Mouse (Mus musculus) bone marrow, adult 2 months (tissue): ENCODE results near the gene Glt6d1. TPM values are rescaled to one million over a fixed set of nuclear protein-coding genes. Genes with fewer than 3 reads are reported as not detected.

Source experiments
- H3K27ac ChIP-seq: fragments of 200-500 bp; 2 replicates; pipeline ENCODE4 v1.5.1; 2012; ENCODE audit warnings: low read depth, mild to moderate bottlenecking, control low read depth, inconsistent platforms, low read length; ENCODE audit not compliant: control insufficient read depth, poor library complexity, insufficient read depth
- H3K4me1 ChIP-seq: fragments of 200-500 bp; 2 replicates; pipeline ENCODE4 v1.6.1; 2011; ENCODE audit warnings: low read length; ENCODE audit not compliant: control insufficient read depth, insufficient read depth
- H3K4me3 ChIP-seq: fragments of 200-500 bp; replicated peaks from 2 replicates; pipeline ENCODE3; 2011; ENCODE audit warnings: mild to moderate bottlenecking, low read depth, low read length, control low read depth; ENCODE audit not compliant: control insufficient read depth
- CTCF ChIP-seq: fragments of 200-500 bp; IDR thresholded peaks from 2 replicates; pipeline ENCODE4 v1.5.1; 2011; ENCODE audit warnings: low read length, control low read depth; ENCODE audit not compliant: control insufficient read depth, insufficient read depth
- POLR2A ChIP-seq: fragments of 200-500 bp; IDR thresholded peaks from 2 replicates; pipeline ENCODE4 v1.6.1; 2011; ENCODE audit warnings: low read depth, mild to moderate bottlenecking, control low read depth, low read length, borderline replicate concordance; ENCODE audit not compliant: control insufficient read depth
- whole genome bisulfite sequencing: fragments of 180-500 bp; shearing (Covaris S2); methylation state at CpG from one replicate; pipeline ENCODE4 v1.1.7; 2018; 5-methylcytosine and 5-hydroxymethylcytosine counted together
- polyA plus RNA-seq: library from polyadenylated mRNA; stranded (reverse); fragments of >200 nt; gene quantifications from 2 replicates; pipeline ENCODE4 v1.2.4, GENCODE M21; 2011; ENCODE audit warnings: low replicate concordance; ENCODE audit not compliant: missing spikeins, insufficient read depth, insufficient read length

The Glt6d1 gene
- polyA plus RNA-seq, 1 experiment = not detected

- WGBS = 49% methylated on average over 4 of the region's 4 CpGs
Measured at GRCm38 (mm10) chr2:25780921-25781320, 34.7 kb downstream of the Glt6d1 start.

GRCm38 (mm10) chr2:25779076-25779475 is 36.6 kb downstream of the Glt6d1 start:
- TF ChIP-seq POLR2A (no peak), CTCF (no peak)
- 81% methylated on average over 9 of the region's 9 CpGs for WGBS
- Histone ChIP-seq H3K4me3 (no peak overlapping the region), H3K4me1 (no peaks in the 10 kb centered on the region), H3K27ac (no peak overlapping the region)

More at GRCm38 (mm10) chr2:25780921-25781320, 34.7 kb downstream of the Glt6d1 start:
- Histone ChIP-seq H3K4me3 (no peak overlapping the region), H3K4me1 (no peaks in the 10 kb centered on the region), H3K27ac (no peak overlapping the region)
- TF ChIP-seq CTCF = no peak

GRCm38 (mm10) chr2:25776717-25777116 is 38.9 kb downstream of the Glt6d1 start, which contains the start of gene Lcn11:
Lcn11 (plus strand) TSS chr2:25777017.
- no peak within 1 kb of the TSS for H3K4me3 ChIP-seq
- TF ChIP-seq POLR2A (no peak), CTCF (no peak)
- 80% methylated on average over 1 of the region's 1 CpGs for WGBS

GRCm38 (mm10) chr2:25775991-25776390 is 39.7 kb downstream of the Glt6d1 start:
- no peak for TF ChIP-seq POLR2A
- 62% methylated on average over 3 of the region's 3 CpGs for WGBS
- Histone ChIP-seq H3K4me3 (no peak overlapping the region), H3K27ac (no peak overlapping the region), H3K4me1 (no peaks in the 10 kb centered on the region)

More at GRCm38 (mm10) chr2:25776717-25777116, 38.9 kb downstream of the Glt6d1 start, which contains the start of gene Lcn11:
- no peaks in the 10 kb centered on the region for H3K4me1 ChIP-seq
- no peak within 1 kb of the TSS for H3K27ac ChIP-seq

GRCm38 (mm10) chr2:25774640-25775039 is 41.0 kb downstream of the Glt6d1 start:
- H3K4me1 ChIP-seq = no peaks in the 10 kb centered on the region
- no peak overlapping the region for H3K27ac ChIP-seq
- WGBS = 52% methylated on average over 2 of the region's 2 CpGs
- no peak overlapping the region for H3K4me3 ChIP-seq
- no peak for TF ChIP-seq CTCF
- TF ChIP-seq POLR2A = no peak

GRCm38 (mm10) chr2:25773507-25773906 is 42.1 kb downstream of the Glt6d1 start:
- no peaks in the 10 kb centered on the region for H3K4me1 ChIP-seq
- H3K27ac ChIP-seq = no peak overlapping the region
- 77% methylated on average over 2 of the region's 2 CpGs for WGBS
- TF ChIP-seq POLR2A = no peak
- no peak for TF ChIP-seq CTCF
- no peak overlapping the region for H3K4me3 ChIP-seq

- WGBS = 78% methylated on average over 4 of the region's 4 CpGs
- H3K4me3 ChIP-seq = no peak overlapping the region
- H3K4me1 ChIP-seq = no peaks in the 10 kb centered on the region
- no peak for TF ChIP-seq CTCF
- no peak for TF ChIP-seq POLR2A
- H3K27ac ChIP-seq = no peak overlapping the region
Measured at GRCm38 (mm10) chr2:25767764-25768163, 47.9 kb downstream of the Glt6d1 start.

GRCm38 (mm10) chr2:25765269-25765668 is 50.4 kb downstream of the Glt6d1 start, which contains the start of gene Lcn3:
Lcn3 (plus strand) TSS chr2:25765569.
- Histone ChIP-seq H3K27ac (no peak within 1 kb of the TSS), H3K4me3 (no peak within 1 kb of the TSS), H3K4me1 (no peaks in the 10 kb centered on the region)
- 53% methylated on average over 2 of the region's 2 CpGs for WGBS
- TF ChIP-seq CTCF = no peak
- TF ChIP-seq POLR2A = no peak

DNA sequence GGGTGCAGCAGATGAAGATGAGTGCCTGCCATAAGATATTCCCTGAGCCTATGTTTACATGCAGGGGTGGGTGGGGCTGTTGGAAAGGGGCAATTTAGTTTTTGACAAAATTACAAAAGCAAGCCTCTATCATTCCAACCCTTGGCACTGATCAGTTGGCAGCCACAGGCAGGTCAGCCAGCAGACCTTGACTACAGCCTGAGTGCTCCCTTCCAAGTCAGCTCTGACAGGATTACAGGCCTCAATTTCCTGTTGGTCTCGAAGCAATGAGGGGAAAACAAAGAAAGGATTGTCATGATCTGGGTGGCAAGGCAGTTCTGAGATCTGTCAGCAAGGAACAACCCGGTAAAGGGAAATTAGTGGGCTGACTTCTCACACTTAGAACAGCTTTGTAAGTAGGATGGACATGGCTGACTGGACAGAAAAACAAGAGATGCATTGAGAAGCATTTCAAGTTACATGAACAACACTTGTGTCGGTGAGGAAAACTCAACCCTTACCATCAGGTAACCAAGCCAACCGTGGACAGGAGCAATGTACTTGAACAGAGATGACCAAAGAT is 57.5 kb downstream of the Glt6d1 start:
- H3K4me3 ChIP-seq = no peak overlapping the region
- TF ChIP-seq POLR2A (no peak), CTCF (no peak)
- H3K4me1 ChIP-seq = no peaks in the 10 kb centered on the region
- WGBS = 50% methylated on average over 4 of the region's 4 CpGs
- H3K27ac ChIP-seq = no peak overlapping the region
